Mouse (Mus musculus) forebrain, embryonic 15.5 days (tissue): ENCODE results near the gene Pip4k2b. TPM values are rescaled to one million over a fixed set of nuclear protein-coding genes. Genes with fewer than 3 reads are reported as not detected.
"Not testable (repeated sequence)": the region's sequence is repeated elsewhere in the genome, so short reads cannot be mapped to it uniquely, and the experiment has no call there.

Source experiments
- ATAC-seq: fragments of 200-750 bp; cut with Nextera tagmentation; replicated peaks from 2 replicates; pipeline ENCODE4 v1.8.0; 2017; ENCODE audit warnings: mild to moderate bottlenecking, moderate TSS enrichment, moderate library complexity
- H3K27ac ChIP-seq: fragments of 300-500 bp; sonication (generic); replicated peaks from 2 replicates; pipeline ENCODE4 v1.5.1; 2015; ENCODE audit warnings: mild to moderate bottlenecking, inconsistent platforms
- H3K27me3 ChIP-seq: fragments of 300-500 bp; sonication (generic); 2 replicates; pipeline ENCODE4 v1.6.1; 2015; ENCODE audit warnings: inconsistent platforms
- H3K36me3 ChIP-seq: fragments of 300-500 bp; sonication (generic); 2 replicates; pipeline ENCODE4 v1.6.1; 2015; ENCODE audit warnings: mild to moderate bottlenecking, inconsistent platforms
- H3K4me1 ChIP-seq: fragments of 300-500 bp; sonication (generic); 2 replicates; pipeline ENCODE4 v1.6.1; 2015; ENCODE audit warnings: inconsistent platforms
- H3K4me2 ChIP-seq: fragments of 300-500 bp; sonication (generic); replicated peaks from 2 replicates; pipeline ENCODE4 v1.6.1; 2015; ENCODE audit warnings: mild to moderate bottlenecking, inconsistent platforms
- H3K4me3 ChIP-seq: fragments of 300-500 bp; sonication (generic); 2 replicates; pipeline ENCODE4 v1.5.1; 2015; ENCODE audit warnings: mild to moderate bottlenecking, inconsistent platforms
- H3K9ac ChIP-seq: fragments of 300-500 bp; sonication (generic); replicated peaks from 2 replicates; pipeline ENCODE4 v1.6.1; 2015; ENCODE audit warnings: mild to moderate bottlenecking, inconsistent platforms
- H3K9me3 ChIP-seq: fragments of 300-500 bp; sonication (generic); 2 replicates; pipeline ENCODE4 v1.6.1; 2016; ENCODE audit warnings: inconsistent platforms
- WGBS: fragments of 180-500 bp; shearing (Covaris S2); methylation state at CpG from one replicate; pipeline ENCODE4 v1.1.7; 2015; ENCODE audit warnings: mixed read lengths; 5-methylcytosine and 5-hydroxymethylcytosine counted together
- polyA plus RNA-seq: library from polyadenylated mRNA; unstranded; fragments of >200 nt; fragmentation: Nextera tagmentation; extraction: Ambion mirVana; gene quantifications from 2 replicates; pipeline ENCODE4 v1.2.1, GENCODE M21; 2015

Gene Pip4k2b
- polyA plus RNA-seq, result 4.1 and 4.8 TPM in 2 replicates

- no peaks in the 10 kb centered on the region for H3K27me3 ChIP-seq
- peaks cover 29% of the 10 kb centered on the region for H3K36me3 ChIP-seq
- peak within 1 kb of the TSS; percentile 94 for H3K9ac ChIP-seq
- no peaks in the 10 kb centered on the region for H3K9me3 ChIP-seq
- H3K4me2 ChIP-seq, result peak within 1 kb of the TSS; percentile 57
- H3K4me3 ChIP-seq, result peak within 1 kb of the TSS; percentile 83
- peak within 1 kb of the TSS; percentile 99 for H3K27ac ChIP-seq
- WGBS, result under 1% methylated on average over 45 of the region's 63 CpGs
- peaks cover 40% of the 10 kb centered on the region for H3K4me1 ChIP-seq
- peak; percentile 33 for ATAC-seq
Observed at GRCm38 (mm10) chr11:97744063-97744717, at the start of gene Pip4k2b. Pip4k2b (minus strand) TSS chr11:97744704.

- H3K9me3 ChIP-seq, result no peaks in the 10 kb centered on the region
- H3K4me3 ChIP-seq, result no peak overlapping the region
- H3K27me3 ChIP-seq, result no peaks in the 10 kb centered on the region
- H3K4me2 ChIP-seq, result no peak overlapping the region
- 9% methylated on average over 2 of the region's 2 CpGs for WGBS
- no peak overlapping the region for H3K9ac ChIP-seq
- H3K36me3 ChIP-seq, result no peaks in the 10 kb centered on the region
- H3K27ac ChIP-seq, result no peak overlapping the region
- no peaks in the 10 kb centered on the region for H3K4me1 ChIP-seq
- no peak for ATAC-seq
Observed at GRCm38 (mm10) chr11:97793165-97793564, 48.7 kb upstream of the Pip4k2b start.

- H3K27me3 ChIP-seq, H3K9me3 ChIP-seq, H3K4me3 ChIP-seq, H3K4me2 ChIP-seq, H3K36me3 ChIP-seq, H3K9ac ChIP-seq, H3K27ac ChIP-seq, ATAC-seq, H3K4me1 ChIP-seq: not testable (repeated sequence)
- 75% methylated on average over 2 of the region's 2 CpGs for WGBS
Observed at GRCm38 (mm10) chr11:97790778-97791438, 46.4 kb upstream of the Pip4k2b start.

- Histone ChIP-seq H3K9me3 (no peaks in the 10 kb centered on the region), H3K4me2 (no peak overlapping the region), H3K9ac (no peak overlapping the region), H3K27me3 (no peaks in the 10 kb centered on the region), H3K36me3 (no peaks in the 10 kb centered on the region), H3K4me3 (no peak overlapping the region), H3K4me1 (no peaks in the 10 kb centered on the region), H3K27ac (no peak overlapping the region)
- WGBS, result 84% methylated on average over 5 of the region's 5 CpGs
- ATAC-seq, result no peak
Observed at GRCm38 (mm10) chr11:97789727-97790126, 45.2 kb upstream of the Pip4k2b start.

- no peak for ATAC-seq
- Histone ChIP-seq H3K4me3 (no peak overlapping the region), H3K4me2 (no peak overlapping the region), H3K9ac (no peak overlapping the region), H3K4me1 (peaks cover 5% of the 10 kb centered on the region), H3K36me3 (no peaks in the 10 kb centered on the region), H3K27me3 (no peaks in the 10 kb centered on the region), H3K27ac (no peak overlapping the region), H3K9me3 (no peaks in the 10 kb centered on the region)
- WGBS, result 94% methylated on average over 3 of the region's 3 CpGs
Observed at GRCm38 (mm10) chr11:97787961-97788360, 43.5 kb upstream of the Pip4k2b start.

- H3K4me3 ChIP-seq, result peak overlapping the region; percentile 87
- H3K9me3 ChIP-seq, result no peaks in the 10 kb centered on the region
- H3K36me3 ChIP-seq, result peaks cover 30% of the 10 kb centered on the region
- ATAC-seq, result peak; percentile 39; the same call in 1 of the 2 replicates
- peak overlapping the region; percentile 91 for H3K27ac ChIP-seq
- peaks cover 30% of the 10 kb centered on the region for H3K4me1 ChIP-seq
- H3K9ac ChIP-seq, result peak overlapping the region; percentile 96
- no peaks in the 10 kb centered on the region for H3K27me3 ChIP-seq
- WGBS, result under 1% methylated on average over 10 of the region's 10 CpGs
- H3K4me2 ChIP-seq, result peak overlapping the region; percentile 68
Observed at GRCm38 (mm10) chr11:97782564-97782895, 38.0 kb upstream of the Pip4k2b start.

- H3K27ac ChIP-seq, result peak within 1 kb of the TSS; percentile 91
- ATAC-seq, result peak; percentile 95
- peak within 1 kb of the TSS; percentile 68 for H3K4me2 ChIP-seq
- under 1% methylated on average over 67 of the region's 67 CpGs for WGBS
- H3K9ac ChIP-seq, result peak within 1 kb of the TSS; percentile 96
- H3K4me1 ChIP-seq, result peaks cover 30% of the 10 kb centered on the region
- peaks cover 35% of the 10 kb centered on the region for H3K36me3 ChIP-seq
- H3K9me3 ChIP-seq, result no peaks in the 10 kb centered on the region
- H3K4me3 ChIP-seq, result peak within 1 kb of the TSS; percentile 87
- no peaks in the 10 kb centered on the region for H3K27me3 ChIP-seq
Observed at GRCm38 (mm10) chr11:97781832-97782563, 37.5 kb upstream of the Pip4k2b start, which contains the start of gene Rpl23. Rpl23 (minus strand) TSS chr11:97782437.

- Histone ChIP-seq H3K36me3 (peaks cover 41% of the 10 kb centered on the region), H3K27me3 (no peaks in the 10 kb centered on the region), H3K27ac (peak overlapping the region; percentile 91), H3K4me1 (peaks cover 30% of the 10 kb centered on the region), H3K4me2 (peak overlapping the region; percentile 68), H3K4me3 (peak overlapping the region; percentile 87), H3K9me3 (no peaks in the 10 kb centered on the region), H3K9ac (peak overlapping the region; percentile 96)
- 2% methylated on average over 11 of the region's 11 CpGs for WGBS
- ATAC-seq, result no peak
Observed at GRCm38 (mm10) chr11:97781478-97781831, 37.0 kb upstream of the Pip4k2b start.

- peak overlapping the region; percentile 87; the same call in 1 of the 2 replicates for H3K4me3 ChIP-seq
- peaks cover 52% of the 10 kb centered on the region for H3K36me3 ChIP-seq
Observed at GRCm38 (mm10) chr11:97779968-97780701, 35.6 kb upstream of the Pip4k2b start.

GRCm38 (mm10) chr11:97778918-97779317 lies 34.4 kb upstream of the Pip4k2b start:
- Histone ChIP-seq H3K4me1 (peaks cover 30% of the 10 kb centered on the region), H3K4me3 (no peak overlapping the region), H3K27ac (no peak overlapping the region), H3K27me3 (no peaks in the 10 kb centered on the region), H3K4me2 (no peak overlapping the region), H3K9ac (no peak overlapping the region), H3K36me3 (peaks cover 52% of the 10 kb centered on the region), H3K9me3 (no peaks in the 10 kb centered on the region)
- no peak for ATAC-seq
- WGBS, result 90% methylated on average over 1 of the region's 1 CpGs

More at GRCm38 (mm10) chr11:97779968-97780701, 35.6 kb upstream of the Pip4k2b start:
- ATAC-seq, result no peak
- peak overlapping the region; percentile 96; the same call in 1 of the 2 replicates for H3K9ac ChIP-seq
- no peaks in the 10 kb centered on the region for H3K9me3 ChIP-seq
- peak overlapping the region; percentile 68 for H3K4me2 ChIP-seq
- peaks cover 30% of the 10 kb centered on the region for H3K4me1 ChIP-seq
- WGBS, result 86% methylated on average over 2 of the region's 2 CpGs
- no peak overlapping the region for H3K27ac ChIP-seq
- H3K27me3 ChIP-seq, result no peaks in the 10 kb centered on the region

GRCm38 (mm10) chr11:97777129-97777529 lies 32.6 kb upstream of the Pip4k2b start:
- 50% methylated on average over 2 of the region's 2 CpGs for WGBS
- H3K36me3 ChIP-seq, result peaks cover 52% of the 10 kb centered on the region
- H3K27me3 ChIP-seq, result no peaks in the 10 kb centered on the region
- ATAC-seq, result no peak
- no peak overlapping the region for H3K27ac ChIP-seq
- no peak overlapping the region for H3K4me3 ChIP-seq
- no peak overlapping the region for H3K4me2 ChIP-seq
- H3K9ac ChIP-seq, result no peak overlapping the region
- peaks cover 23% of the 10 kb centered on the region for H3K4me1 ChIP-seq
- no peaks in the 10 kb centered on the region for H3K9me3 ChIP-seq
